Mouse (Mus musculus) midbrain, embryonic 13.5 days (tissue): ENCODE measurements around the gene Nid2. TPM values are rescaled to one million over a fixed set of nuclear protein-coding genes. Genes with fewer than 3 reads are reported as not detected.
A peak's percentile ranks its signal among the peaks of the same experiment; 100 is the strongest.

ENCODE experiments used
- ATAC-seq: fragments of 200-750 bp; cut with Nextera tagmentation; 2 replicates; pipeline ENCODE4 v1.8.0; 2017; ENCODE audit warnings: mild to moderate bottlenecking, moderate TSS enrichment, moderate library complexity
- H3K27ac ChIP-seq: fragments of 300-500 bp; sonication (generic); 2 replicates; pipeline ENCODE4 v1.5.1; 2015; ENCODE audit warnings: inconsistent platforms, mild to moderate bottlenecking, moderate library complexity
- H3K27me3 ChIP-seq: fragments of 300-500 bp; sonication (generic); 2 replicates; pipeline ENCODE4 v1.6.1; 2015; ENCODE audit warnings: mild to moderate bottlenecking, inconsistent platforms
- H3K36me3 ChIP-seq: fragments of 300-500 bp; sonication (generic); 2 replicates; pipeline ENCODE4 v1.6.1; 2015; ENCODE audit warnings: mild to moderate bottlenecking, inconsistent platforms
- H3K4me1 ChIP-seq: fragments of 300-500 bp; sonication (generic); replicated peaks from 2 replicates; pipeline ENCODE4 v1.6.1; 2015; ENCODE audit warnings: inconsistent platforms
- H3K4me2 ChIP-seq: fragments of 300-500 bp; sonication (generic); replicated peaks from 2 replicates; pipeline ENCODE4 v1.6.1; 2015; ENCODE audit warnings: moderate library complexity, mild to moderate bottlenecking, inconsistent platforms
- H3K4me3 ChIP-seq: fragments of 300-500 bp; sonication (generic); replicated peaks from 2 replicates; pipeline ENCODE4 v1.5.1; 2015; ENCODE audit warnings: mild to moderate bottlenecking, inconsistent platforms
- H3K9ac ChIP-seq: fragments of 300-500 bp; sonication (generic); replicated peaks from 2 replicates; pipeline ENCODE4 v1.6.1; 2015; ENCODE audit warnings: mild to moderate bottlenecking, inconsistent platforms
- H3K9me3 ChIP-seq: fragments of 300-500 bp; sonication (generic); 2 replicates; pipeline ENCODE4 v1.6.1; 2016; ENCODE audit warnings: mild to moderate bottlenecking, inconsistent platforms
- WGBS: fragments of 180-500 bp; shearing (Covaris S2); methylation state at CpG from one replicate; pipeline ENCODE4 v1.1.7; 2015; 5-methylcytosine and 5-hydroxymethylcytosine counted together
- polyA plus RNA-seq: library from polyadenylated mRNA; unstranded; fragments of >200 nt; fragmentation: Nextera tagmentation; extraction: Ambion mirVana; gene quantifications from 2 replicates; pipeline ENCODE4 v1.2.1, GENCODE M21; 2015

The Nid2 gene
- polyA plus RNA-seq, 1 experiment from 2014 or later: 40.7 TPM

- whole genome bisulfite sequencing: 89% methylated on average over 2 of the region's 2 CpGs
- Histone ChIP-seq H3K27me3 (peaks cover 32% of the 10 kb centered on the region), H3K9ac (no peak overlapping the region), H3K9me3 (no peaks in the 10 kb centered on the region), H3K4me3 (no peak overlapping the region), H3K36me3 (no peaks in the 10 kb centered on the region), H3K27ac (no peak overlapping the region), H3K4me1 (peaks cover 16% of the 10 kb centered on the region), H3K4me2 (no peak overlapping the region)
- no peak for ATAC-seq
These were observed 4.3 kb upstream of the Nid2 start for GRCm38 (mm10) chr14:19746731-19747130.

- Histone ChIP-seq H3K4me2 (no peak overlapping the region), H3K27ac (no peak overlapping the region), H3K9ac (no peak overlapping the region), H3K4me3 (no peak overlapping the region), H3K36me3 (no peaks in the 10 kb centered on the region), H3K9me3 (no peaks in the 10 kb centered on the region), H3K4me1 (peaks cover 25% of the 10 kb centered on the region), H3K27me3 (peaks cover 55% of the 10 kb centered on the region)
- ATAC-seq: no peak
- WGBS: 43% methylated on average over 2 of the region's 2 CpGs
These were observed 1.3 kb upstream of the Nid2 start for GRCm38 (mm10) chr14:19749743-19750142.

GRCm38 (mm10) chr14:19750411-19751024 lies 547 bp upstream of the Nid2 start:
- Histone ChIP-seq H3K4me3 (peak overlapping the region; percentile 52), H3K27me3 (peaks cover 55% of the 10 kb centered on the region), H3K9ac (peak overlapping the region; percentile 28; the same call in 1 of the 2 replicates), H3K9me3 (no peaks in the 10 kb centered on the region), H3K4me1 (peaks cover 25% of the 10 kb centered on the region), H3K4me2 (peak overlapping the region; percentile 93), H3K27ac (no peak overlapping the region), H3K36me3 (no peaks in the 10 kb centered on the region)
- peak; percentile 24 for ATAC-seq
- WGBS: 2% methylated on average over 26 of the region's 26 CpGs

- H3K4me3 ChIP-seq: peak overlapping the region; percentile 52
- no peak overlapping the region for H3K9ac ChIP-seq
- no peak for ATAC-seq
- no peaks in the 10 kb centered on the region for H3K36me3 ChIP-seq
- no peaks in the 10 kb centered on the region for H3K9me3 ChIP-seq
- H3K27me3 ChIP-seq: peaks cover 49% of the 10 kb centered on the region
- 3% methylated on average over 21 of the region's 21 CpGs for WGBS
- H3K4me2 ChIP-seq: peak overlapping the region; percentile 93
- peaks cover 25% of the 10 kb centered on the region for H3K4me1 ChIP-seq
- H3K27ac ChIP-seq: no peak overlapping the region
These were observed 1.2 kb downstream of the Nid2 start for GRCm38 (mm10) chr14:19752276-19752675.

GRCm38 (mm10) chr14:19759277-19760193 lies 8.5 kb downstream of the Nid2 start:
- no peak for ATAC-seq
- Histone ChIP-seq H3K4me3 (no peak overlapping the region), H3K36me3 (no peaks in the 10 kb centered on the region), H3K27me3 (0 out of 2 replicates have a peak, but pooled peaks cover 1% of the 10 kb centered on the region), H3K27ac (no peak overlapping the region), H3K4me2 (no peak overlapping the region), H3K4me1 (peaks cover 9% of the 10 kb centered on the region; the same call in 1 of the 2 replicates), H3K9ac (no peak overlapping the region), H3K9me3 (no peaks in the 10 kb centered on the region)
- WGBS: 85% methylated on average over 10 of the region's 10 CpGs

- Histone ChIP-seq H3K4me3 (no peak overlapping the region), H3K27me3 (no peaks in the 10 kb centered on the region), H3K4me2 (no peak overlapping the region), H3K4me1 (peaks cover 13% of the 10 kb centered on the region), H3K9me3 (no peaks in the 10 kb centered on the region), H3K27ac (no peak overlapping the region), H3K9ac (no peak overlapping the region), H3K36me3 (no peaks in the 10 kb centered on the region)
- ATAC-seq: no peak
- 15% methylated on average over 7 of the region's 7 CpGs for WGBS
These were observed 9.7 kb downstream of the Nid2 start for GRCm38 (mm10) chr14:19760721-19761120.

- 69% methylated on average over 4 of the region's 4 CpGs for WGBS
- no peaks in the 10 kb centered on the region for H3K9me3 ChIP-seq
- no peak for ATAC-seq
These were observed 10.9 kb downstream of the Nid2 start for GRCm38 (mm10) chr14:19762014-19762413.

GRCm38 (mm10) chr14:19763527-19763926 lies 12.5 kb downstream of the Nid2 start:
- H3K27ac ChIP-seq: no peak overlapping the region
- whole genome bisulfite sequencing: 60% methylated on average over 8 of the region's 8 CpGs
- ATAC-seq: no peak

More at GRCm38 (mm10) chr14:19762014-19762413, 10.9 kb downstream of the Nid2 start:
- Histone ChIP-seq H3K4me2 (no peak overlapping the region), H3K36me3 (no peaks in the 10 kb centered on the region), H3K27me3 (no peaks in the 10 kb centered on the region), H3K27ac (no peak overlapping the region), H3K4me1 (peaks cover 26% of the 10 kb centered on the region), H3K9ac (no peak overlapping the region), H3K4me3 (no peak overlapping the region)

GRCm38 (mm10) chr14:19764331-19764730 lies 13.3 kb downstream of the Nid2 start:
- no peak overlapping the region for H3K4me2 ChIP-seq
- H3K36me3 ChIP-seq: no peaks in the 10 kb centered on the region
- H3K27ac ChIP-seq: no peak overlapping the region
- peaks cover 32% of the 10 kb centered on the region for H3K4me1 ChIP-seq
- 82% methylated on average over 8 of the region's 8 CpGs for WGBS
- H3K9ac ChIP-seq: no peak overlapping the region
- ATAC-seq: no peak
- no peaks in the 10 kb centered on the region for H3K9me3 ChIP-seq
- no peak overlapping the region for H3K4me3 ChIP-seq
- H3K27me3 ChIP-seq: no peaks in the 10 kb centered on the region

More at GRCm38 (mm10) chr14:19763527-19763926, 12.5 kb downstream of the Nid2 start:
- H3K9me3 ChIP-seq: no peaks in the 10 kb centered on the region
- no peak overlapping the region for H3K4me2 ChIP-seq
- no peak overlapping the region for H3K9ac ChIP-seq
- H3K4me3 ChIP-seq: no peak overlapping the region
- no peaks in the 10 kb centered on the region for H3K36me3 ChIP-seq
- H3K27me3 ChIP-seq: no peaks in the 10 kb centered on the region
- H3K4me1 ChIP-seq: peaks cover 32% of the 10 kb centered on the region

GRCm38 (mm10) chr14:19765539-19766379 lies 14.7 kb downstream of the Nid2 start:
- peak; percentile 52; the same call in 1 of the 2 replicates for ATAC-seq
- Histone ChIP-seq H3K9me3 (no peaks in the 10 kb centered on the region), H3K36me3 (no peaks in the 10 kb centered on the region), H3K27me3 (no peaks in the 10 kb centered on the region), H3K27ac (no peak overlapping the region), H3K4me1 (peaks cover 30% of the 10 kb centered on the region), H3K4me3 (no peak overlapping the region), H3K9ac (no peak overlapping the region), H3K4me2 (no peak overlapping the region)
- WGBS: 60% methylated on average over 9 of the region's 9 CpGs

- no peak overlapping the region for H3K9ac ChIP-seq
- no peaks in the 10 kb centered on the region for H3K9me3 ChIP-seq
- 38% methylated on average over 1 of the region's 1 CpGs for WGBS
- H3K4me2 ChIP-seq: no peak overlapping the region
- H3K4me1 ChIP-seq: peaks cover 26% of the 10 kb centered on the region
- no peak for ATAC-seq
- no peaks in the 10 kb centered on the region for H3K27me3 ChIP-seq
- H3K4me3 ChIP-seq: no peak overlapping the region
- H3K27ac ChIP-seq: no peak overlapping the region
- H3K36me3 ChIP-seq: no peaks in the 10 kb centered on the region
These were observed 15.2 kb downstream of the Nid2 start for GRCm38 (mm10) chr14:19766380-19766649.

- no peak overlapping the region for H3K4me3 ChIP-seq
- H3K4me1 ChIP-seq: peaks cover 24% of the 10 kb centered on the region
- H3K9ac ChIP-seq: no peak overlapping the region
- H3K27me3 ChIP-seq: no peaks in the 10 kb centered on the region
- no peak overlapping the region for H3K4me2 ChIP-seq
- ATAC-seq: no peak
- WGBS: 93% methylated on average over 6 of the region's 6 CpGs
- H3K27ac ChIP-seq: no peak overlapping the region
- no peaks in the 10 kb centered on the region for H3K36me3 ChIP-seq
- H3K9me3 ChIP-seq: no peaks in the 10 kb centered on the region
These were observed 17.6 kb downstream of the Nid2 start for GRCm38 (mm10) chr14:19768648-19769047.
